Mouse (Mus musculus) liver, adult 2 months (tissue): Measurements from ENCODE around the gene H2-DMb1. TPM values are rescaled to one million over a fixed set of nuclear protein-coding genes. Genes with fewer than 3 reads are reported as not detected.

Experiments
- DNase-seq: peaks from one replicate; pipeline ENCODE4 v3.0.0-alpha.2; 2011; ENCODE audit warnings: low read depth, low spot score; ENCODE audit errors: extremely low read depth
- H3K27ac ChIP-seq: fragments of 200-500 bp; replicated peaks from 2 replicates; pipeline ENCODE4 v1.5.1; 2012; ENCODE audit warnings: low read depth, mild to moderate bottlenecking, control low read depth, inconsistent platforms, low read length; ENCODE audit not compliant: insufficient read depth
- H3K27me3 ChIP-seq: fragments of 200-500 bp; 2 replicates; pipeline ENCODE4 v1.6.1; 2012; ENCODE audit warnings: mild to moderate bottlenecking, moderate library complexity, low read length, inconsistent platforms; ENCODE audit not compliant: control insufficient read depth, insufficient read depth
- H3K36me3 ChIP-seq: fragments of 200-500 bp; 2 replicates; pipeline ENCODE4 v1.6.1; 2012; ENCODE audit warnings: low read length, inconsistent platforms; ENCODE audit not compliant: control insufficient read depth, insufficient read depth
- H3K4me1 ChIP-seq: fragments of 200-500 bp; 2 replicates; pipeline ENCODE4 v1.6.1; 2011; ENCODE audit warnings: low read length; ENCODE audit not compliant: control insufficient read depth, insufficient read depth
- H3K4me3 ChIP-seq: fragments of 200-500 bp; 2 replicates; pipeline ENCODE4 v1.5.1; 2011; ENCODE audit warnings: low read depth, mild to moderate bottlenecking, control low read depth, low read length, moderate library complexity; ENCODE audit not compliant: insufficient read depth
- H3K79me2 ChIP-seq: fragments of 200-500 bp; 2 replicates; pipeline ENCODE4 v1.6.1; 2012; ENCODE audit warnings: inconsistent platforms, mild to moderate bottlenecking, low read length, moderate library complexity; ENCODE audit not compliant: control insufficient read depth, insufficient read depth
- H3K9ac ChIP-seq: fragments of 200-500 bp; 2 replicates; pipeline ENCODE4 v1.6.1; 2012; ENCODE audit warnings: low read depth, mild to moderate bottlenecking, control low read depth, inconsistent platforms, low read length
- CTCF ChIP-seq: fragments of 200-500 bp; IDR thresholded peaks from 2 replicates; pipeline ENCODE4 v1.5.1; 2011; ENCODE audit warnings: low read depth, low read length, control low read depth
- POLR2A ChIP-seq: fragments of 200-500 bp; IDR thresholded peaks from 2 replicates; pipeline ENCODE4 v1.6.1; 2011; ENCODE audit warnings: low read length, control low read depth; ENCODE audit not compliant: insufficient read depth; ENCODE audit errors: extremely low read depth
- WGBS: fragments of 180-500 bp; shearing (Covaris S2); methylation state at CpG from one replicate; pipeline ENCODE4 v1.1.7; 2018; 5-methylcytosine and 5-hydroxymethylcytosine counted together
- polyA plus RNA-seq: library from polyadenylated mRNA; depleted of rRNA; stranded (reverse); fragments of >200 nt; gene quantifications from 2 replicates; pipeline ENCODE4 v1.2.3, GENCODE M21; 2012
- total RNA-seq: library from RNA; depleted of rRNA; stranded (reverse); fragments of >200 nt; gene quantifications from 2 replicates; pipeline ENCODE4 v1.2.3, GENCODE M21; 2014

The H2-DMb1 gene
- total and polyA plus RNA-seq, 2 experiments = 4.2 to 14.5 TPM

GRCm38 (mm10) chr17:34198521-34198912 is 45.6 kb downstream of the H2-DMb1 start:
- WGBS = 7% methylated on average over 11 of the region's 11 CpGs
- no peak for DNase-seq
- H3K4me1 ChIP-seq = peaks cover 2% of the 10 kb centered on the region
- H3K27me3 ChIP-seq = no peaks in the 10 kb centered on the region
- TF ChIP-seq CTCF (no peak), POLR2A (no peak)
- no peaks in the 10 kb centered on the region for H3K79me2 ChIP-seq
- peak overlapping the region; percentile 56 for H3K4me3 ChIP-seq
- H3K27ac ChIP-seq = no peak overlapping the region; the same call in 1 of the 2 replicates
- H3K9ac ChIP-seq = peak overlapping the region; percentile 45
- H3K36me3 ChIP-seq = peaks cover 2% of the 10 kb centered on the region; the same call in 1 of the 2 replicates

GRCm38 (mm10) chr17:34199050-34199619 is 46.3 kb downstream of the H2-DMb1 start:
- H3K9ac ChIP-seq = no peak overlapping the region
- no peaks in the 10 kb centered on the region for H3K27me3 ChIP-seq
- WGBS = 74% methylated on average over 12 of the region's 12 CpGs
- H3K79me2 ChIP-seq = no peaks in the 10 kb centered on the region
- DNase-seq = no peak
- peaks cover 2% of the 10 kb centered on the region; the same call in 1 of the 2 replicates for H3K36me3 ChIP-seq
- H3K27ac ChIP-seq = no peak overlapping the region
- TF ChIP-seq CTCF (no peak), POLR2A (no peak)
- peak overlapping the region; percentile 4; the same call in 1 of the 2 replicates for H3K4me3 ChIP-seq
- peaks cover 2% of the 10 kb centered on the region for H3K4me1 ChIP-seq

GRCm38 (mm10) chr17:34200047-34200446 is 47.2 kb downstream of the H2-DMb1 start:
- Histone ChIP-seq H3K27ac (no peak overlapping the region), H3K27me3 (no peaks in the 10 kb centered on the region), H3K36me3 (peaks cover 2% of the 10 kb centered on the region; the same call in 1 of the 2 replicates), H3K9ac (no peak overlapping the region), H3K4me1 (peaks cover 2% of the 10 kb centered on the region; the same call in 1 of the 2 replicates), H3K4me3 (no peak overlapping the region), H3K79me2 (no peaks in the 10 kb centered on the region)
- WGBS = 90% methylated on average over 10 of the region's 10 CpGs
- TF ChIP-seq POLR2A = no peak
- TF ChIP-seq CTCF = no peak
- no peak for DNase-seq

GRCm38 (mm10) chr17:34200772-34201505 is 48.1 kb downstream of the H2-DMb1 start:
- 91% methylated on average over 16 of the region's 16 CpGs for WGBS
- Histone ChIP-seq H3K36me3 (peaks cover 2% of the 10 kb centered on the region; the same call in 1 of the 2 replicates), H3K79me2 (no peaks in the 10 kb centered on the region), H3K4me1 (peaks cover 6% of the 10 kb centered on the region; the same call in 1 of the 2 replicates), H3K9ac (no peak overlapping the region), H3K27me3 (no peaks in the 10 kb centered on the region), H3K4me3 (no peak overlapping the region), H3K27ac (no peak overlapping the region)
- DNase-seq = no peak
- TF ChIP-seq CTCF (no peak), POLR2A (no peak)

GRCm38 (mm10) chr17:34201506-34202055 is 48.7 kb downstream of the H2-DMb1 start:
- no peaks in the 10 kb centered on the region for H3K79me2 ChIP-seq
- H3K27ac ChIP-seq = no peak overlapping the region
- TF ChIP-seq CTCF (no peak), POLR2A (no peak)
- peaks cover 2% of the 10 kb centered on the region; the same call in 1 of the 2 replicates for H3K36me3 ChIP-seq
- no peak overlapping the region for H3K9ac ChIP-seq
- H3K27me3 ChIP-seq = no peaks in the 10 kb centered on the region
- peaks cover 6% of the 10 kb centered on the region; the same call in 1 of the 2 replicates for H3K4me1 ChIP-seq
- DNase-seq = no peak
- H3K4me3 ChIP-seq = no peak overlapping the region
- 92% methylated on average over 7 of the region's 7 CpGs for WGBS
